Mouse (Mus musculus) yolk sac, embryonic 10.5 days (tissue): ENCODE measurements around the gene 1700018F24Rik.
"Not testable (repeated sequence)": the region's sequence is repeated elsewhere in the genome, so short reads cannot be mapped to it uniquely, and the experiment has no call there.

Source experiments
- DNase-seq: peaks from one replicate; pipeline ENCODE4 v3.0.0-alpha.2; 2017; ENCODE audit warnings: low spot score

Gene 1700018F24Rik

GRCm38 (mm10) chr5:145042690-145043089 lies at the start of gene 1700018F24Rik:
Gene 1700018F24Rik (plus strand): TSS chr5:145042990.
- DNase-seq: not testable (repeated sequence)

GRCm38 (mm10) chr5:144998491-144998890 lies 44.3 kb upstream of the 1700018F24Rik start:
- no peak for DNase-seq

GRCm38 (mm10) chr5:145003362-145003761 lies 39.4 kb upstream of the 1700018F24Rik start:
- no peak for DNase-seq

GRCm38 (mm10) chr5:145004495-145004894 lies 38.3 kb upstream of the 1700018F24Rik start:
- no peak for DNase-seq

GRCm38 (mm10) chr5:145005596-145005995 lies 37.2 kb upstream of the 1700018F24Rik start:
- DNase-seq: no peak

GRCm38 (mm10) chr5:145008878-145009659 lies 33.7 kb upstream of the 1700018F24Rik start:
- DNase-seq: no peak

- DNase-seq: no peak
Observed at GRCm38 (mm10) chr5:145014278-145014677, 28.5 kb upstream of the 1700018F24Rik start.

- DNase-seq: not testable (repeated sequence)
Observed at GRCm38 (mm10) chr5:145016761-145017160, 26.0 kb upstream of the 1700018F24Rik start.

- DNase-seq: not testable (repeated sequence)
Observed at GRCm38 (mm10) chr5:145020254-145020653, 22.5 kb upstream of the 1700018F24Rik start.

- DNase-seq: not testable (repeated sequence)
Observed at GRCm38 (mm10) chr5:145020712-145021111, 22.1 kb upstream of the 1700018F24Rik start.

- DNase-seq: not testable (repeated sequence)
Observed at GRCm38 (mm10) chr5:145030476-145030875, 12.3 kb upstream of the 1700018F24Rik start.

- not testable (repeated sequence) for DNase-seq
Observed at GRCm38 (mm10) chr5:145032391-145032790, 10.4 kb upstream of the 1700018F24Rik start, which contains the start of gene Gm4871. Gene Gm4871 (minus strand): TSS chr5:145032754.

GRCm38 (mm10) chr5:145041628-145042027 lies 1.2 kb upstream of the 1700018F24Rik start:
- DNase-seq: no peak

- DNase-seq: not testable (repeated sequence)
Observed at GRCm38 (mm10) chr5:145054187-145054586, 11.4 kb downstream of the 1700018F24Rik start.

GRCm38 (mm10) chr5:145057907-145058306 lies 15.1 kb downstream of the 1700018F24Rik start:
- DNase-seq: no peak

- DNase-seq: no peak
Observed at GRCm38 (mm10) chr5:145058722-145059121, 15.9 kb downstream of the 1700018F24Rik start.

GRCm38 (mm10) chr5:145059524-145059923 lies 16.7 kb downstream of the 1700018F24Rik start:
- DNase-seq: no peak

GRCm38 (mm10) chr5:145064765-145065340 lies 22.1 kb downstream of the 1700018F24Rik start:
- no peak for DNase-seq

GRCm38 (mm10) chr5:145068863-145069262 lies 26.1 kb downstream of the 1700018F24Rik start:
- no peak for DNase-seq

- peak; percentile 47 for DNase-seq
Observed at GRCm38 (mm10) chr5:145069707-145070106, 26.9 kb downstream of the 1700018F24Rik start.

- DNase-seq: no peak
Observed at GRCm38 (mm10) chr5:145071342-145071741, 28.6 kb downstream of the 1700018F24Rik start.

GRCm38 (mm10) chr5:145075081-145075480 lies 32.3 kb downstream of the 1700018F24Rik start:
- no peak for DNase-seq
